Comparison of ENCODE assay signal across 17 mouse cellular contexts in genomic region chr12:54293248-54293647, GRCm38 (mm10).
DNase-seq lines count a peak whose midpoint lies in the region; ATAC-seq and TF ChIP-seq lines count a peak whose summit lies in the region.
"Had no signal": no experiment of that assay in that cellular context is flagged by ENCODE, and none has a peak within 500 bp of the region (broad histone marks: within the 10 kb centered on the region; RNA-seq: fewer than 3 reads in every experiment).

No protein-coding gene starts in this region.

- intact Hi-C loops in left cerebral cortex, adult 2 months (cut with DNase I): no loop called here

- no peaks in the 10 kb centered on the region for H3K79me2 ChIP-seq in MEL (ENCODE audit: control insufficient read depth, insufficient read depth, low read length, poor library complexity)

- no peaks in the 10 kb centered on the region for H3K4me1 ChIP-seq in heart, embryonic 10.5 days
- H3K4me1 ChIP-seq in MEL (ENCODE audit: control insufficient read depth in 1 of 2, insufficient read depth in 2 of 2, low read length in 2 of 2): peaks cover 3 to 4% of the 10 kb centered on the region in 2 experiments; a peak in 3 of 4 replicates
- H3K4me1 ChIP-seq in kidney, embryonic 15.5 days: no peaks in the 10 kb centered on the region

- DNase-seq in heart, adult 11 months: peak; percentile 64
- no peak for DNase-seq in heart, embryonic 10.5 days (ENCODE audit: low spot score)
- DNase-seq in MEL (ENCODE audit: low read depth, low spot score): peak; percentile 71
- DNase-seq in thymus, postnatal 25 days: peak; percentile 77
- no peak for DNase-seq in ovary, postnatal 10 days (ENCODE audit: low spot score)
- DNase-seq in left cerebral cortex, adult 2 months (ENCODE audit: extremely low spot score in 1 of 2, low spot score in 2 of 2): no peak
- DNase-seq: cerebellum, postnatal 25 days; heart, adult 18-20 months; heart, postnatal 4 days; liver; lung, adult 2 months; right cerebral cortex, adult 18-20 months had no signal

- TF ChIP-seq CTCF in MEL (IDR thresholded peaks at IDR 0.05 in 2 of 3, conservative IDR thresholded peaks at IDR 0.05 in 1 of 3; ENCODE audit: control insufficient read depth in 1 of 3, insufficient read depth in 1 of 3, low read depth in 2 of 3, low read length in 3 of 3, poor library complexity in 1 of 3, severe bottlenecking in 1 of 3): no peak
- TF ChIP-seq CTCF in left cerebral cortex, adult 2 months (IDR thresholded peaks at IDR 0.05): no peak

- 62% methylated on average over 2 of the region's 2 CpGs for WGBS in heart, embryonic 10.5 days
- WGBS in kidney, embryonic 15.5 days: 65% methylated on average over 2 of the region's 2 CpGs

- no peak for TF ChIP-seq RAD21 in MEL (IDR thresholded peaks at IDR 0.05; ENCODE audit: low read depth, low read length)

- H3K4me2 ChIP-seq in kidney, embryonic 15.5 days: no peak overlapping the region
- H3K4me2 ChIP-seq: intestine, embryonic 15.5 days had no signal

- no peak for TF ChIP-seq POLR2A in MEL (IDR thresholded peaks at IDR 0.05; ENCODE audit: control insufficient read depth in 1 of 2, insufficient read depth in 1 of 2, low read depth in 1 of 2, low read length in 2 of 2, poor library complexity in 1 of 2)

- H3K9ac ChIP-seq in MEL (ENCODE audit: control insufficient read depth, low read depth, low read length, poor library complexity, severe bottlenecking): no peak overlapping the region
- H3K9ac ChIP-seq in kidney, embryonic 15.5 days: no peak overlapping the region
- H3K9ac ChIP-seq: intestine, embryonic 15.5 days had no signal

- H3K4me3 ChIP-seq in heart, embryonic 10.5 days: no peak overlapping the region
- H3K4me3 ChIP-seq in MEL (ENCODE audit: control insufficient read depth in 1 of 2, insufficient read depth in 1 of 2, low read depth in 2 of 2, low read length in 2 of 2): no peak overlapping the region
- no peak overlapping the region for H3K4me3 ChIP-seq in kidney, embryonic 15.5 days (replicated peaks)
- no peak overlapping the region for H3K4me3 ChIP-seq in left cerebral cortex, adult 2 months
- H3K4me3 ChIP-seq: intestine, embryonic 15.5 days; layer of hippocampus, adult 2 months had no signal

- H3K27ac ChIP-seq in heart, embryonic 10.5 days: no peak overlapping the region
- H3K27ac ChIP-seq in MEL (ENCODE audit: control insufficient read depth, low read depth, low read length): no peak overlapping the region
- no peak overlapping the region for H3K27ac ChIP-seq in kidney, embryonic 15.5 days
- H3K27ac ChIP-seq in left cerebral cortex, adult 2 months: no peak overlapping the region
- H3K27ac ChIP-seq: intestine, embryonic 15.5 days; layer of hippocampus, adult 2 months had no signal

- H3K9me3 ChIP-seq in heart, embryonic 10.5 days: no peaks in the 10 kb centered on the region
- H3K9me3 ChIP-seq in MEL (replicated peaks; ENCODE audit: insufficient read depth, low read length): no peaks in the 10 kb centered on the region
- H3K9me3 ChIP-seq in kidney, embryonic 15.5 days (replicated peaks): no peaks in the 10 kb centered on the region
- H3K9me3 ChIP-seq: intestine, embryonic 15.5 days had no signal

- TF ChIP-seq EP300 in MEL (IDR thresholded peaks at IDR 0.05; ENCODE audit: low read depth in 1 of 2, low read length in 2 of 2): peak; percentile 50 to 65; a peak in 3 of 4 replicates

- ATAC-seq in megakaryocyte progenitor cell, adult 5-6 weeks (replicated peaks; ENCODE audit: poor library complexity): peak; percentile 90
- ATAC-seq in kidney, embryonic 15.5 days (replicated peaks; ENCODE audit: low FRiP score): no peak
- ATAC-seq: intestine, embryonic 15.5 days; Patski had no signal

- 0 out of 2 replicates have a peak, but pooled peaks cover 4% of the 10 kb centered on the region for H3K27me3 ChIP-seq in heart, embryonic 10.5 days (ENCODE audit: insufficient read depth, poor library complexity, severe bottlenecking)
- H3K27me3 ChIP-seq in MEL (ENCODE audit: control insufficient read depth in 1 of 2, insufficient read depth in 2 of 2, low read length in 2 of 2): no peaks in the 10 kb centered on the region
- H3K27me3 ChIP-seq in kidney, embryonic 15.5 days: no peaks in the 10 kb centered on the region
- H3K27me3 ChIP-seq: intestine, embryonic 15.5 days; Patski had no signal

- H3K36me3 ChIP-seq in heart, embryonic 10.5 days: no peaks in the 10 kb centered on the region
- no peaks in the 10 kb centered on the region; a peak in 1 of 4 replicates for H3K36me3 ChIP-seq in MEL (ENCODE audit: control insufficient read depth in 1 of 2, insufficient read depth in 2 of 2, low read length in 2 of 2)
- H3K36me3 ChIP-seq in kidney, embryonic 15.5 days: no peaks in the 10 kb centered on the region
- H3K36me3 ChIP-seq: intestine, embryonic 15.5 days had no signal

TF ChIP-seq in MEL, 35 proteins besides CTCF, POLR2A, EP300 and RAD21:
- TF ChIP-seq HCFC1 (IDR thresholded peaks at IDR 0.05; ENCODE audit: low read depth, low read length) (no peak), JUND (IDR thresholded peaks at IDR 0.05; ENCODE audit: low read depth, low read length) (peak; percentile 72), NELFE (IDR thresholded peaks at IDR 0.05; ENCODE audit: low read depth, low read length) (no peak), GATA1 (IDR thresholded peaks at IDR 0.05; ENCODE audit: low read depth, low read length) (peak; percentile 42), E2F4 (IDR thresholded peaks at IDR 0.05; ENCODE audit: borderline replicate concordance, low read depth, low read length) (no peak), USF1 (IDR thresholded peaks at IDR 0.05; ENCODE audit: low read depth, low read length) (no peak), MYC (IDR thresholded peaks at IDR 0.05; ENCODE audit: low read depth, low read length) (0 out of 2 replicates have a peak, but pooled peaks have one; percentile 24), ETS1 (IDR thresholded peaks at IDR 0.05; ENCODE audit: low read depth, low read length) (peak; percentile 64)

Comparison
In these comparisons a context has a peak if more than half of its experiments do, and no peak if none do; other contexts are left out.
1. DNase-seq: peak in heart, adult 11 months (single experiment), MEL (single experiment) and thymus, postnatal 25 days (single experiment); none in heart, embryonic 10.5 days (single experiment), ovary, postnatal 10 days (single experiment) and left cerebral cortex, adult 2 months (0 of 2).